Mouse (Mus musculus): ENCODE results near the gene Specc1.

DNA sequence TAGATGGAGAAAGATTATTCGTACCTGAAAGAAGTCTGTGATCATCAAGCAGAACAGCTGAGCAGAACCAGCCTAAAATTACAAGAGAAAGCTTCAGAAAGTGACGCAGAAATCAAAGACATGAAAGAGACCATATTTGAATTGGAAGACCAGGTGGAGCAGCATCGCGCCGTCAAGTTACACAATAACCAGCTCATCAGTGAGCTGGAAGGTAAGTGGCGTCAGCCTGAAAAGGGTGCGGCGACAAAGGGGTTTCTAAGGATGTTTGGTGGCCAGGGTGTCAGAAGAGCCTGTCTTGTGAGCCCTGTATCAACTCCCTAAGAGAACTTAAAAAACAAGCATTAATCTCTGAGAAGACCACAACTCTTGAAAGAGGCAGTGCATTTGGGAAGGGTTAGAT is 171.6 kb downstream of the Specc1 start:
- TF ChIP-seq CTCF (IDR thresholded peaks at IDR 0.05; ENCODE audit: borderline replicate concordance, control insufficient read depth, extremely low read depth, insufficient read depth, low read length, poor library complexity) (no peak), POLR2A (IDR thresholded peaks at IDR 0.05; ENCODE audit: control insufficient read depth, extremely low read depth, insufficient read depth, low read length, poor library complexity) (no peak)
